Mouse (Mus musculus) stomach, embryonic 14.5 days (tissue): ENCODE results near the gene Tmod1. TPM values are rescaled to one million over a fixed set of nuclear protein-coding genes. Genes with fewer than 3 reads are reported as not detected.

Experiments
- ATAC-seq: fragments of 200-750 bp; cut with Nextera tagmentation; 2 replicates; pipeline ENCODE4 v1.8.0; 2017; ENCODE audit warnings: low read depth, moderate TSS enrichment; ENCODE audit not compliant: insufficient number of reproducible peaks, insufficient read depth, low FRiP score
- H3K27ac ChIP-seq: fragments of 300-500 bp; sonication (generic); 2 replicates; pipeline ENCODE4 v1.5.1; 2014; ENCODE audit warnings: mild to moderate bottlenecking, low read length, moderate library complexity, mixed read lengths
- H3K27me3 ChIP-seq: fragments of 300-500 bp; sonication (generic); 2 replicates; pipeline ENCODE4 v1.6.1; 2014; ENCODE audit warnings: low read length, control low read depth, mixed read lengths; ENCODE audit not compliant: control insufficient read depth, insufficient read depth
- H3K36me3 ChIP-seq: fragments of 300-500 bp; sonication (generic); 2 replicates; pipeline ENCODE4 v1.6.1; 2014; ENCODE audit warnings: mild to moderate bottlenecking, control low read depth, low read length, moderate library complexity, mixed read lengths; ENCODE audit not compliant: control insufficient read depth, insufficient read depth
- H3K4me1 ChIP-seq: fragments of 300-500 bp; sonication (generic); 2 replicates; pipeline ENCODE4 v1.6.1; 2014; ENCODE audit warnings: low read length, control low read depth, mixed read lengths; ENCODE audit not compliant: control insufficient read depth, insufficient read depth
- H3K4me2 ChIP-seq: fragments of 300-500 bp; sonication (generic); replicated peaks from 2 replicates; pipeline ENCODE4 v1.6.1; 2014; ENCODE audit warnings: low read depth, low read length, control low read depth
- H3K4me3 ChIP-seq: fragments of 300-500 bp; sonication (generic); 2 replicates; pipeline ENCODE4 v1.5.1; 2014; ENCODE audit warnings: low read depth, low read length, control low read depth
- H3K9ac ChIP-seq: fragments of 300-500 bp; sonication (generic); replicated peaks from 2 replicates; pipeline ENCODE4 v1.6.1; 2014; ENCODE audit warnings: low read depth, mild to moderate bottlenecking, control low read depth, low read length, moderate library complexity, mixed read lengths
- H3K9me3 ChIP-seq: fragments of 300-500 bp; sonication (generic); 2 replicates; pipeline ENCODE4 v1.6.1; 2016; ENCODE audit warnings: low read depth, low read length, control low read depth; ENCODE audit not compliant: control insufficient read depth
- WGBS: fragments of 180-500 bp; shearing (Covaris S2); extraction: QIAGEN DNeasy Blood & Tissue Kit; methylation state at CpG from one replicate; pipeline ENCODE4 v1.1.7; 2014; 5-methylcytosine and 5-hydroxymethylcytosine counted together
- polyA plus RNA-seq: library from polyadenylated mRNA; unstranded; fragments of >200 nt; fragmentation: Nextera tagmentation; extraction: Ambion mirVana; gene quantifications from 2 replicates; pipeline ENCODE4 v1.2.1, GENCODE M21; 2014

Gene Tmod1
- polyA plus RNA-seq, 1 experiment from 2014 or later: 3.2 TPM

- Histone ChIP-seq H3K27me3 (no peaks in the 10 kb centered on the region), H3K4me2 (no peak overlapping the region), H3K9ac (no peak overlapping the region), H3K9me3 (no peaks in the 10 kb centered on the region), H3K4me3 (no peak overlapping the region), H3K36me3 (no peaks in the 10 kb centered on the region), H3K27ac (no peak overlapping the region), H3K4me1 (no peaks in the 10 kb centered on the region)
- 83% methylated on average over 4 of the region's 4 CpGs for WGBS
- 0 out of 2 replicates have a peak, but pooled peaks have one; percentile 37 for ATAC-seq
Observed at GRCm38 (mm10) chr4:46063841-46064240, 25.1 kb downstream of the Tmod1 start.

GRCm38 (mm10) chr4:46064263-46064662 is 25.5 kb downstream of the Tmod1 start:
- no peaks in the 10 kb centered on the region for H3K9me3 ChIP-seq
- no peak overlapping the region for H3K9ac ChIP-seq
- H3K4me2 ChIP-seq: no peak overlapping the region
- H3K4me1 ChIP-seq: no peaks in the 10 kb centered on the region
- 54% methylated on average over 8 of the region's 8 CpGs for WGBS
- H3K27me3 ChIP-seq: no peaks in the 10 kb centered on the region
- H3K36me3 ChIP-seq: no peaks in the 10 kb centered on the region
- ATAC-seq: no peak; the same call in 1 of the 2 replicates
- H3K27ac ChIP-seq: no peak overlapping the region
- H3K4me3 ChIP-seq: no peak overlapping the region

GRCm38 (mm10) chr4:46064961-46065360 is 26.2 kb downstream of the Tmod1 start:
- no peak overlapping the region for H3K9ac ChIP-seq
- no peaks in the 10 kb centered on the region for H3K27me3 ChIP-seq
- H3K4me2 ChIP-seq: no peak overlapping the region
- no peaks in the 10 kb centered on the region for H3K9me3 ChIP-seq
- no peak overlapping the region for H3K4me3 ChIP-seq
- H3K27ac ChIP-seq: no peak overlapping the region
- no peaks in the 10 kb centered on the region for H3K4me1 ChIP-seq
- H3K36me3 ChIP-seq: no peaks in the 10 kb centered on the region
- ATAC-seq: no peak
- 74% methylated on average over 3 of the region's 3 CpGs for WGBS

GRCm38 (mm10) chr4:46065695-46066340 is 27.1 kb downstream of the Tmod1 start:
- no peaks in the 10 kb centered on the region for H3K4me1 ChIP-seq
- no peak overlapping the region for H3K4me2 ChIP-seq
- H3K27me3 ChIP-seq: no peaks in the 10 kb centered on the region
- no peak for ATAC-seq
- no peak overlapping the region for H3K9ac ChIP-seq
- H3K4me3 ChIP-seq: no peak overlapping the region
- H3K9me3 ChIP-seq: no peaks in the 10 kb centered on the region
- H3K36me3 ChIP-seq: no peaks in the 10 kb centered on the region
- 57% methylated on average over 8 of the region's 8 CpGs for WGBS
- no peak overlapping the region for H3K27ac ChIP-seq

GRCm38 (mm10) chr4:46068060-46068459 is 29.3 kb downstream of the Tmod1 start:
- H3K9me3 ChIP-seq: no peaks in the 10 kb centered on the region
- WGBS: 57% methylated on average over 3 of the region's 3 CpGs

GRCm38 (mm10) chr4:46068573-46068972 is 29.8 kb downstream of the Tmod1 start:
- Histone ChIP-seq H3K27me3 (no peaks in the 10 kb centered on the region), H3K4me1 (no peaks in the 10 kb centered on the region), H3K9me3 (no peaks in the 10 kb centered on the region), H3K4me2 (no peak overlapping the region), H3K27ac (no peak overlapping the region), H3K4me3 (no peak overlapping the region), H3K36me3 (no peaks in the 10 kb centered on the region), H3K9ac (no peak overlapping the region)
- ATAC-seq: no peak
- WGBS: 50% methylated on average over 1 of the region's 1 CpGs

More at GRCm38 (mm10) chr4:46068060-46068459, 29.3 kb downstream of the Tmod1 start:
- H3K4me3 ChIP-seq: no peak overlapping the region
- no peak for ATAC-seq
- no peaks in the 10 kb centered on the region for H3K36me3 ChIP-seq
- no peaks in the 10 kb centered on the region for H3K27me3 ChIP-seq
- H3K27ac ChIP-seq: no peak overlapping the region
- no peak overlapping the region for H3K4me2 ChIP-seq
- no peak overlapping the region for H3K9ac ChIP-seq
- no peaks in the 10 kb centered on the region for H3K4me1 ChIP-seq

GRCm38 (mm10) chr4:46069851-46070482 is 31.2 kb downstream of the Tmod1 start:
- WGBS: 71% methylated on average over 6 of the region's 6 CpGs

GRCm38 (mm10) chr4:46072631-46073030 is 33.9 kb downstream of the Tmod1 start:
- ATAC-seq: no peak

More at GRCm38 (mm10) chr4:46069851-46070482, 31.2 kb downstream of the Tmod1 start:
- Histone ChIP-seq H3K4me1 (no peaks in the 10 kb centered on the region), H3K27me3 (no peaks in the 10 kb centered on the region), H3K27ac (no peak overlapping the region), H3K4me2 (no peak overlapping the region), H3K4me3 (no peak overlapping the region), H3K9me3 (no peaks in the 10 kb centered on the region), H3K9ac (no peak overlapping the region), H3K36me3 (no peaks in the 10 kb centered on the region)
- no peak for ATAC-seq

More at GRCm38 (mm10) chr4:46072631-46073030, 33.9 kb downstream of the Tmod1 start:
- Histone ChIP-seq H3K9ac (no peak overlapping the region), H3K27me3 (no peaks in the 10 kb centered on the region), H3K36me3 (no peaks in the 10 kb centered on the region), H3K4me2 (no peak overlapping the region), H3K4me1 (no peaks in the 10 kb centered on the region), H3K27ac (no peak overlapping the region), H3K4me3 (no peak overlapping the region), H3K9me3 (no peaks in the 10 kb centered on the region)
- 91% methylated on average over 6 of the region's 6 CpGs for WGBS
